Mouse (Mus musculus) heart, embryonic 15.5 days (tissue): ENCODE measurements around the gene Lmtk3. TPM values are rescaled to one million over a fixed set of nuclear protein-coding genes. Genes with fewer than 3 reads are reported as not detected.

Experiments
- ATAC-seq: fragments of 200-750 bp; cut with Nextera tagmentation; replicated peaks from 2 replicates; pipeline ENCODE4 v1.8.0; 2017; ENCODE audit warnings: low read depth, moderate TSS enrichment; ENCODE audit not compliant: insufficient number of reproducible peaks, insufficient read depth, low FRiP score
- H3K27ac ChIP-seq: fragments of 300-500 bp; sonication (generic); 2 replicates; pipeline ENCODE4 v1.5.1; 2015; ENCODE audit warnings: mild to moderate bottlenecking, inconsistent platforms
- H3K27me3 ChIP-seq: fragments of 300-500 bp; sonication (generic); 2 replicates; pipeline ENCODE4 v1.6.1; 2015; ENCODE audit warnings: inconsistent platforms
- H3K36me3 ChIP-seq: fragments of 300-500 bp; sonication (generic); 2 replicates; pipeline ENCODE4 v1.6.1; 2015; ENCODE audit warnings: mild to moderate bottlenecking, inconsistent platforms
- H3K4me1 ChIP-seq: fragments of 300-500 bp; sonication (generic); replicated peaks from 2 replicates; pipeline ENCODE4 v1.6.1; 2015; ENCODE audit warnings: inconsistent platforms
- H3K4me2 ChIP-seq: fragments of 300-500 bp; sonication (generic); 2 replicates; pipeline ENCODE4 v1.6.1; 2015; ENCODE audit warnings: inconsistent platforms, mild to moderate bottlenecking, moderate library complexity
- H3K4me3 ChIP-seq: fragments of 300-500 bp; sonication (generic); 2 replicates; pipeline ENCODE4 v1.5.1; 2015; ENCODE audit warnings: mild to moderate bottlenecking, inconsistent platforms
- H3K9ac ChIP-seq: fragments of 300-500 bp; sonication (generic); 2 replicates; pipeline ENCODE4 v1.6.1; 2015; ENCODE audit warnings: mild to moderate bottlenecking, inconsistent platforms
- H3K9me3 ChIP-seq: fragments of 300-500 bp; sonication (generic); replicated peaks from 2 replicates; pipeline ENCODE4 v1.6.1; 2016; ENCODE audit warnings: inconsistent platforms
- WGBS: fragments of 180-500 bp; shearing (Covaris S2); methylation state at CpG from one replicate; pipeline ENCODE4 v1.1.7; 2015; ENCODE audit warnings: mixed read lengths; 5-methylcytosine and 5-hydroxymethylcytosine counted together
- polyA plus RNA-seq: library from polyadenylated mRNA; unstranded; fragments of >200 nt; fragmentation: Nextera tagmentation; extraction: Ambion mirVana; gene quantifications from 2 replicates; pipeline ENCODE4 v1.2.1, GENCODE M21; 2015

Lmtk3 gene
- polyA plus RNA-seq, 1 experiment from 2014 or later = not detected

- 77% methylated on average over 9 of the region's 9 CpGs for WGBS
- ATAC-seq = no peak
- Histone ChIP-seq H3K9me3 (no peaks in the 10 kb centered on the region), H3K9ac (no peak overlapping the region), H3K36me3 (no peaks in the 10 kb centered on the region), H3K27me3 (no peaks in the 10 kb centered on the region), H3K27ac (no peak overlapping the region), H3K4me2 (no peak overlapping the region), H3K4me1 (peaks cover 17% of the 10 kb centered on the region), H3K4me3 (no peak overlapping the region)
Observed at GRCm38 (mm10) chr7:45750162-45750561, 33.4 kb upstream of the Lmtk3 start.

- Histone ChIP-seq H3K27ac (no peak overlapping the region), H3K4me3 (no peak overlapping the region), H3K4me2 (no peak overlapping the region), H3K27me3 (peaks cover 33% of the 10 kb centered on the region), H3K4me1 (peaks cover 6% of the 10 kb centered on the region), H3K9me3 (no peaks in the 10 kb centered on the region), H3K9ac (no peak overlapping the region), H3K36me3 (no peaks in the 10 kb centered on the region)
- WGBS = 48% methylated on average over 6 of the region's 6 CpGs
- no peak for ATAC-seq
Observed at GRCm38 (mm10) chr7:45755703-45756102, 27.8 kb upstream of the Lmtk3 start.

GRCm38 (mm10) chr7:45759400-45759799 is 24.1 kb upstream of the Lmtk3 start:
- no peak overlapping the region for H3K27ac ChIP-seq
- H3K9ac ChIP-seq = no peak overlapping the region
- H3K36me3 ChIP-seq = no peaks in the 10 kb centered on the region
- peak overlapping the region; percentile 25 for H3K4me3 ChIP-seq
- peaks cover 41% of the 10 kb centered on the region for H3K27me3 ChIP-seq
- H3K9me3 ChIP-seq = no peaks in the 10 kb centered on the region
- 12% methylated on average over 27 of the region's 27 CpGs for WGBS
- peaks cover 6% of the 10 kb centered on the region for H3K4me1 ChIP-seq
- peak overlapping the region; percentile 53 for H3K4me2 ChIP-seq
- ATAC-seq = no peak

GRCm38 (mm10) chr7:45760151-45760550 is 23.4 kb upstream of the Lmtk3 start:
- Histone ChIP-seq H3K9me3 (no peaks in the 10 kb centered on the region), H3K9ac (no peak overlapping the region), H3K27me3 (peaks cover 41% of the 10 kb centered on the region), H3K4me1 (peaks cover 6% of the 10 kb centered on the region), H3K27ac (no peak overlapping the region), H3K4me3 (no peak overlapping the region), H3K36me3 (no peaks in the 10 kb centered on the region), H3K4me2 (no peak overlapping the region)
- 54% methylated on average over 5 of the region's 5 CpGs for WGBS
- no peak for ATAC-seq

- peaks cover 6% of the 10 kb centered on the region for H3K27me3 ChIP-seq
- no peak overlapping the region for H3K4me3 ChIP-seq
- H3K27ac ChIP-seq = no peak overlapping the region
- no peaks in the 10 kb centered on the region for H3K4me1 ChIP-seq
- WGBS = 45% methylated on average over 8 of the region's 8 CpGs
- ATAC-seq = no peak
- no peaks in the 10 kb centered on the region for H3K36me3 ChIP-seq
- H3K9me3 ChIP-seq = no peaks in the 10 kb centered on the region
- no peak overlapping the region for H3K9ac ChIP-seq
- no peak overlapping the region for H3K4me2 ChIP-seq
Observed at GRCm38 (mm10) chr7:45765995-45766394, 17.5 kb upstream of the Lmtk3 start.

- H3K27ac ChIP-seq = no peak overlapping the region
- no peaks in the 10 kb centered on the region for H3K9me3 ChIP-seq
- peaks cover 3% of the 10 kb centered on the region; the same call in 1 of the 2 replicates for H3K27me3 ChIP-seq
- no peaks in the 10 kb centered on the region for H3K36me3 ChIP-seq
- ATAC-seq = no peak
- no peak overlapping the region for H3K4me3 ChIP-seq
- no peak overlapping the region for H3K9ac ChIP-seq
- no peaks in the 10 kb centered on the region for H3K4me1 ChIP-seq
- WGBS = 49% methylated on average over 7 of the region's 8 CpGs
- H3K4me2 ChIP-seq = no peak overlapping the region
Observed at GRCm38 (mm10) chr7:45766764-45767163, 16.8 kb upstream of the Lmtk3 start.

- H3K27ac ChIP-seq = no peak overlapping the region
- peaks cover 3% of the 10 kb centered on the region; the same call in 1 of the 2 replicates for H3K27me3 ChIP-seq
- 86% methylated on average over 6 of the region's 6 CpGs for WGBS
- H3K9ac ChIP-seq = no peak overlapping the region
- no peak overlapping the region for H3K4me2 ChIP-seq
- H3K9me3 ChIP-seq = no peaks in the 10 kb centered on the region
- no peaks in the 10 kb centered on the region for H3K4me1 ChIP-seq
- no peak overlapping the region for H3K4me3 ChIP-seq
- ATAC-seq = no peak
- H3K36me3 ChIP-seq = no peaks in the 10 kb centered on the region
Observed at GRCm38 (mm10) chr7:45767500-45767899, 16.0 kb upstream of the Lmtk3 start.

- no peak overlapping the region for H3K4me3 ChIP-seq
- H3K36me3 ChIP-seq = no peaks in the 10 kb centered on the region
- no peak overlapping the region for H3K27ac ChIP-seq
- no peaks in the 10 kb centered on the region for H3K9me3 ChIP-seq
- no peak overlapping the region for H3K9ac ChIP-seq
- 56% methylated on average over 8 of the region's 8 CpGs for WGBS
- H3K4me2 ChIP-seq = no peak overlapping the region
- no peak for ATAC-seq
- H3K27me3 ChIP-seq = peaks cover 16% of the 10 kb centered on the region
- H3K4me1 ChIP-seq = no peaks in the 10 kb centered on the region
Observed at GRCm38 (mm10) chr7:45770427-45771082, 13.0 kb upstream of the Lmtk3 start.

GRCm38 (mm10) chr7:45771101-45771500 is 12.4 kb upstream of the Lmtk3 start:
- H3K36me3 ChIP-seq = no peaks in the 10 kb centered on the region
- no peak for ATAC-seq
- 58% methylated on average over 4 of the region's 4 CpGs for WGBS
- no peak overlapping the region for H3K4me2 ChIP-seq
- peaks cover 16% of the 10 kb centered on the region for H3K27me3 ChIP-seq
- no peaks in the 10 kb centered on the region for H3K9me3 ChIP-seq
- H3K4me3 ChIP-seq = no peak overlapping the region
- no peaks in the 10 kb centered on the region for H3K4me1 ChIP-seq
- no peak overlapping the region for H3K27ac ChIP-seq
- no peak overlapping the region for H3K9ac ChIP-seq

- ATAC-seq = no peak
- Histone ChIP-seq H3K27me3 (peaks cover 30% of the 10 kb centered on the region), H3K4me1 (peaks cover 3% of the 10 kb centered on the region; the same call in 1 of the 2 replicates), H3K9me3 (no peaks in the 10 kb centered on the region), H3K36me3 (no peaks in the 10 kb centered on the region), H3K9ac (no peak overlapping the region), H3K4me2 (no peak overlapping the region), H3K4me3 (no peak overlapping the region), H3K27ac (no peak overlapping the region)
- WGBS = 55% methylated on average over 7 of the region's 7 CpGs
Observed at GRCm38 (mm10) chr7:45775237-45775636, 8.3 kb upstream of the Lmtk3 start.

GRCm38 (mm10) chr7:45779081-45779641 is 4.4 kb upstream of the Lmtk3 start:
- no peaks in the 10 kb centered on the region for H3K36me3 ChIP-seq
- no peak overlapping the region for H3K27ac ChIP-seq
- 15% methylated on average over 22 of the region's 22 CpGs for WGBS
- H3K4me2 ChIP-seq = peak overlapping the region; percentile 49
- H3K4me3 ChIP-seq = 0 out of 2 replicates have a peak overlapping the region, but pooled peaks have one; percentile 11
- H3K27me3 ChIP-seq = peaks cover 43% of the 10 kb centered on the region
- H3K9me3 ChIP-seq = no peaks in the 10 kb centered on the region
- 0 out of 2 replicates have a peak, but pooled peaks have one; percentile 32 for ATAC-seq
- H3K4me1 ChIP-seq = peaks cover 11% of the 10 kb centered on the region
- H3K9ac ChIP-seq = no peak overlapping the region

- Histone ChIP-seq H3K4me1 (peaks cover 33% of the 10 kb centered on the region), H3K9me3 (no peaks in the 10 kb centered on the region), H3K27me3 (peaks cover 65% of the 10 kb centered on the region), H3K36me3 (no peaks in the 10 kb centered on the region), H3K4me3 (no peak overlapping the region), H3K9ac (no peak overlapping the region), H3K27ac (no peak overlapping the region), H3K4me2 (no peak overlapping the region)
- 56% methylated on average over 4 of the region's 4 CpGs for WGBS
- ATAC-seq = no peak
Observed at GRCm38 (mm10) chr7:45782271-45782670, 1.3 kb upstream of the Lmtk3 start.
